Mouse (Mus musculus) heart, postnatal 0 days (tissue): ENCODE results near the gene Cx3cl1. TPM values are rescaled to one million over a fixed set of nuclear protein-coding genes. Genes with fewer than 3 reads are reported as not detected.

Experiments used
- ATAC-seq: fragments of 200-750 bp; cut with Nextera tagmentation; 2 replicates; pipeline ENCODE4 v1.8.0; 2017; ENCODE audit warnings: low read depth, moderate number of reproducible peaks, moderate library complexity; ENCODE audit not compliant: insufficient read depth
- DNase-seq: peaks from one replicate; pipeline ENCODE4 v3.0.0-alpha.2; 2016; ENCODE audit warnings: low spot score
- H3K27ac ChIP-seq: fragments of 300-500 bp; sonication (generic); 2 replicates; pipeline ENCODE4 v1.5.1; 2014; ENCODE audit warnings: low read depth, mild to moderate bottlenecking
- H3K27me3 ChIP-seq: fragments of 300-500 bp; sonication (generic); 2 replicates; pipeline ENCODE4 v1.6.1; 2014; ENCODE audit warnings: low read length, mixed read lengths; ENCODE audit not compliant: control insufficient read depth, insufficient read depth
- H3K36me3 ChIP-seq: fragments of 300-500 bp; sonication (generic); replicated peaks from 2 replicates; pipeline ENCODE4 v1.6.1; 2014; ENCODE audit warnings: low read length, mixed read lengths; ENCODE audit not compliant: control insufficient read depth, insufficient read depth
- H3K4me1 ChIP-seq: fragments of 300-500 bp; sonication (generic); 2 replicates; pipeline ENCODE4 v1.6.1; 2014; ENCODE audit warnings: antibody characterized with exemption; ENCODE audit not compliant: control insufficient read depth, insufficient read depth
- H3K4me2 ChIP-seq: fragments of 300-500 bp; sonication (generic); 2 replicates; pipeline ENCODE4 v1.6.1; 2014; ENCODE audit warnings: low read depth, mild to moderate bottlenecking, low read length, moderate library complexity
- H3K4me3 ChIP-seq: fragments of 300-500 bp; sonication (generic); 2 replicates; pipeline ENCODE4 v1.5.1; 2014; ENCODE audit warnings: low read depth, low read length
- H3K9ac ChIP-seq: fragments of 300-500 bp; sonication (generic); replicated peaks from 2 replicates; pipeline ENCODE4 v1.6.1; 2014; ENCODE audit warnings: low read depth, low read length, mixed read lengths
- H3K9me3 ChIP-seq: fragments of 300-500 bp; sonication (generic); replicated peaks from 2 replicates; pipeline ENCODE4 v1.6.1; 2016; ENCODE audit warnings: low read length; ENCODE audit not compliant: control insufficient read depth
- CTCF ChIP-seq: IDR thresholded peaks from 2 replicates; pipeline ENCODE4 v1.5.1; 2016; ENCODE audit warnings: antibody characterized with exemption, control low read depth, low read depth
- EP300 ChIP-seq: IDR thresholded peaks from 2 replicates; pipeline ENCODE4 v1.6.1; 2016; ENCODE audit warnings: antibody characterized with exemption, low read depth
- WGBS: fragments of 180-500 bp; shearing (Covaris S2); extraction: QIAGEN DNeasy Blood & Tissue Kit; methylation state at CpG from one replicate; pipeline ENCODE4 v1.1.7; 2014; 5-methylcytosine and 5-hydroxymethylcytosine counted together
- polyA plus RNA-seq: library from polyadenylated mRNA; unstranded; fragments of >200 nt; fragmentation: Nextera tagmentation; extraction: Ambion mirVana; gene quantifications from 2 replicates; pipeline ENCODE4 v1.2.1, GENCODE M21; 2015
- total RNA-seq: library from RNA; depleted of rRNA; stranded (reverse); fragments of >200 nt; gene quantifications from 2 replicates; pipeline ENCODE4 v1.2.3, GENCODE M21; 2014; ENCODE audit warnings: low replicate concordance; rRNA removed

The Cx3cl1 gene
- total RNA-seq (2.3 and 6.2 TPM in 2 replicates), polyA plus RNA-seq (3.3 and 4.1 TPM in 2 replicates)

- WGBS = under 1% methylated on average over 36 of the region's 38 CpGs
- peaks cover 32% of the 10 kb centered on the region for H3K27me3 ChIP-seq
- no peaks in the 10 kb centered on the region for H3K36me3 ChIP-seq
- H3K9me3 ChIP-seq = no peaks in the 10 kb centered on the region
- peak; percentile 53 for DNase-seq
- ATAC-seq = peak; percentile 86
- peak within 1 kb of the TSS; percentile 45 for H3K9ac ChIP-seq
- TF ChIP-seq EP300 (no peak), CTCF (no peak)
- no peak within 1 kb of the TSS for H3K27ac ChIP-seq
- H3K4me1 ChIP-seq = peaks cover 16% of the 10 kb centered on the region
- peak within 1 kb of the TSS; percentile 87 for H3K4me2 ChIP-seq
- H3K4me3 ChIP-seq = peak within 1 kb of the TSS; percentile 55
Observed at GRCm38 (mm10) chr8:94771941-94772670, at the start of gene Cx3cl1. TSS of gene Cx3cl1 (plus strand) at chr8:94772009.

- Histone ChIP-seq H3K9me3 (0 out of 2 replicates have a peak, but pooled peaks cover 4% of the 10 kb centered on the region), H3K36me3 (no peaks in the 10 kb centered on the region), H3K9ac (no peak overlapping the region), H3K4me3 (no peak overlapping the region), H3K4me2 (no peak overlapping the region), H3K27ac (no peak overlapping the region), H3K4me1 (no peaks in the 10 kb centered on the region), H3K27me3 (no peaks in the 10 kb centered on the region)
- TF ChIP-seq CTCF (no peak), EP300 (no peak)
- no peak for DNase-seq
- no peak for ATAC-seq
- WGBS = 72% methylated on average over 5 of the region's 5 CpGs
Observed at GRCm38 (mm10) chr8:94725998-94726397, 45.8 kb upstream of the Cx3cl1 start.

GRCm38 (mm10) chr8:94729301-94729700 lies 42.5 kb upstream of the Cx3cl1 start:
- H3K4me2 ChIP-seq = no peak overlapping the region
- 0 out of 2 replicates have a peak, but pooled peaks cover 4% of the 10 kb centered on the region for H3K9me3 ChIP-seq
- no peak overlapping the region for H3K27ac ChIP-seq
- DNase-seq (no peak), ATAC-seq (no peak)
- no peaks in the 10 kb centered on the region; the same call in 1 of the 2 replicates for H3K4me1 ChIP-seq
- H3K9ac ChIP-seq = no peak overlapping the region
- H3K27me3 ChIP-seq = no peaks in the 10 kb centered on the region
- no peak overlapping the region for H3K4me3 ChIP-seq
- no peaks in the 10 kb centered on the region for H3K36me3 ChIP-seq
- WGBS = 56% methylated on average over 4 of the region's 4 CpGs
- TF ChIP-seq EP300 (no peak), CTCF (no peak)

GRCm38 (mm10) chr8:94733821-94734465 lies 37.9 kb upstream of the Cx3cl1 start:
- Histone ChIP-seq H3K9me3 (no peaks in the 10 kb centered on the region), H3K9ac (no peak overlapping the region), H3K36me3 (no peaks in the 10 kb centered on the region), H3K4me1 (no peaks in the 10 kb centered on the region; the same call in 1 of the 2 replicates), H3K4me3 (no peak overlapping the region), H3K4me2 (no peak overlapping the region), H3K27me3 (no peaks in the 10 kb centered on the region), H3K27ac (no peak overlapping the region)
- WGBS = 55% methylated on average over 5 of the region's 5 CpGs
- TF ChIP-seq EP300 (no peak), CTCF (no peak)
- DNase-seq (no peak), ATAC-seq (no peak)

GRCm38 (mm10) chr8:94734735-94735350 lies 37.0 kb upstream of the Cx3cl1 start:
- WGBS = 72% methylated on average over 7 of the region's 7 CpGs
- Histone ChIP-seq H3K4me1 (no peaks in the 10 kb centered on the region; the same call in 1 of the 2 replicates), H3K36me3 (no peaks in the 10 kb centered on the region), H3K27ac (no peak overlapping the region), H3K4me3 (no peak overlapping the region), H3K9me3 (no peaks in the 10 kb centered on the region), H3K9ac (no peak overlapping the region), H3K4me2 (no peak overlapping the region), H3K27me3 (no peaks in the 10 kb centered on the region)
- TF ChIP-seq EP300 = no peak
- TF ChIP-seq CTCF = no peak
- DNase-seq (no peak), ATAC-seq (no peak)
